Mouse (Mus musculus): ENCODE results near the gene Grid2.

DNA sequence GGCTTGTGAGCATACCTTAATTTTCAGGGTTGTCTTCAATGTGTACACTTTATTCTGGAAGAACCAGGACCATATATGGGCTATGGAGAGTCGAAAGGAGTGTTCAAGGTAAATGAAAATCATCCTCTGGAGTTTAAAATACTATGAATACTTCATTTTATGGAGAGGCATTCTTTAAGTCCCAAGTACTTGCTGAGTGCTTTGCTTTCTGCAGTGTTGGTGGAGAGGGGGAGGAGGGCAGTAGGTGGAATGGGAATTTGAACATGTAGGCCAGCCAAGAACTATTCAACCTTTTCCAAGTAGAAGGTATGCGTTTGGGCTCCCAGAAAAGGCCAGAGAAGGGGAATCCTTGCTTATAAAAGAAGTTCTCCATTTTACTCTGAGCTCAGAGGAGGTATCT lies 192.5 kb downstream of the Grid2 start:
- TF ChIP-seq GATA1 (IDR thresholded peaks at IDR 0.05; ENCODE audit: low read length) (no peak), TAL1 (IDR thresholded peaks at IDR 0.05; ENCODE audit: low read length) (no peak)

All from erythroblast, embryonic 14.5 days (primary cell).